Mouse (Mus musculus): ENCODE measurements around the gene Shc2. TPM values are rescaled to one million over a fixed set of nuclear protein-coding genes. Genes with fewer than 3 reads are reported as not detected.

The Shc2 gene
- total and polyA plus RNA-seq, 3 experiments: 0.05 TPM; not detected in 2

GRCm38 (mm10) chr10:79577376-79577775 is 60.3 kb downstream of the Shc2 start:
- TF ChIP-seq GATA2 (IDR thresholded peaks at IDR 0.05; ENCODE audit: borderline replicate concordance, low read depth, low read length) (no peak), TAL1 (conservative IDR thresholded peaks at IDR 0.05; ENCODE audit: low read depth, low read length) (no peak), POLR2AphosphoS5 (IDR thresholded peaks at IDR 0.05; ENCODE audit: insufficient replicate concordance, low read depth, low read length) (no peak), CTCF (IDR thresholded peaks at IDR 0.05; ENCODE audit: low read depth, low read length) (no peak), GATA1 (IDR thresholded peaks at IDR 0.05; ENCODE audit: borderline replicate concordance, low read length) (no peak)
- Histone ChIP-seq H3K4me3 (ENCODE audit: low read depth, low read length) (no peak overlapping the region), H3K36me3 (replicated peaks) (no peaks in the 10 kb centered on the region), H3K4me1 (ENCODE audit: insufficient read depth, low read depth, low read length) (no peaks in the 10 kb centered on the region), H3K27me3 (ENCODE audit: insufficient read depth, low read length) (peaks cover 6% of the 10 kb centered on the region; the same call in 1 of the 2 replicates), H3K9me3 (replicated peaks) (no peaks in the 10 kb centered on the region)
- no peak for ATAC-seq (ENCODE audit: extremely low read depth, insufficient number of reproducible peaks, low FRiP score, poor library complexity, severe bottlenecking)
- DNase-seq (ENCODE audit: low spot score): no peak

- no peaks in the 10 kb centered on the region for H3K4me1 ChIP-seq (ENCODE audit: insufficient read depth, low read depth, low read length)
- ATAC-seq (ENCODE audit: extremely low read depth, insufficient number of reproducible peaks, low FRiP score, poor library complexity, severe bottlenecking) (no peak), DNase-seq (ENCODE audit: low spot score) (no peak)
- TF ChIP-seq GATA2 (IDR thresholded peaks at IDR 0.05; ENCODE audit: borderline replicate concordance, low read depth, low read length) (no peak), CTCF (IDR thresholded peaks at IDR 0.05; ENCODE audit: low read depth, low read length) (no peak), TAL1 (conservative IDR thresholded peaks at IDR 0.05; ENCODE audit: low read depth, low read length) (no peak), GATA1 (IDR thresholded peaks at IDR 0.05; ENCODE audit: borderline replicate concordance, low read length) (no peak), POLR2AphosphoS5 (IDR thresholded peaks at IDR 0.05; ENCODE audit: insufficient replicate concordance, low read depth, low read length) (no peak)
- no peak overlapping the region for H3K4me3 ChIP-seq (ENCODE audit: low read depth, low read length)
- no peaks in the 10 kb centered on the region for H3K9me3 ChIP-seq (replicated peaks)
- H3K36me3 ChIP-seq (replicated peaks): no peaks in the 10 kb centered on the region
- H3K27me3 ChIP-seq (ENCODE audit: insufficient read depth, low read length): peaks cover 6% of the 10 kb centered on the region; the same call in 1 of the 2 replicates
These were observed 62.0 kb downstream of the Shc2 start for GRCm38 (mm10) chr10:79575754-79576153.

DNA sequence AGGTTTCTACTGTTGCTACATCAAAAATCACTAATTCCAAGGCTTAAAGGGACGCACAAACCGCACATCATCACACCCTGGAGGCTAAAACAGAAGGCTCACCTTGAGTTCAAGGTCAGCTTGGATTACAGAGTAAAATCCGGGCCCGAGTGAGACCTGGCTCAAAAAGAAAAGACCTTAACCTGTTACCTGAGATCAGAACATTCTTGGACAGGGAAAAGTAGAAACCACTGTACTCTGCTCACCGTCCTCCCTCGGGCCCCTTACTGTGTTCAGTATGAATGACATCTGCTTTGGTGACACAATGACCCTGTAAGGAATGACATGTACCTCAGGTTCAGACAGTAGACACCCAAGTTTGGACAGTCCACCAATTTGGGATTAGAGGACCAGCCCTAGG is 62.9 kb downstream of the Shc2 start:
- Histone ChIP-seq H3K36me3 (replicated peaks) (no peaks in the 10 kb centered on the region), H3K9me3 (replicated peaks) (no peaks in the 10 kb centered on the region), H3K4me3 (ENCODE audit: low read depth, low read length) (no peak overlapping the region), H3K27me3 (ENCODE audit: insufficient read depth, low read length) (peaks cover 5% of the 10 kb centered on the region; the same call in 1 of the 2 replicates), H3K4me1 (ENCODE audit: insufficient read depth, low read depth, low read length) (no peaks in the 10 kb centered on the region)
- no peak for ATAC-seq (ENCODE audit: extremely low read depth, insufficient number of reproducible peaks, low FRiP score, poor library complexity, severe bottlenecking)
- DNase-seq (ENCODE audit: low spot score): no peak
- TF ChIP-seq TAL1 (conservative IDR thresholded peaks at IDR 0.05; ENCODE audit: low read depth, low read length): no peak
- TF ChIP-seq GATA2 (IDR thresholded peaks at IDR 0.05; ENCODE audit: borderline replicate concordance, low read depth, low read length): no peak
- no peak for TF ChIP-seq GATA1 (IDR thresholded peaks at IDR 0.05; ENCODE audit: borderline replicate concordance, low read length)
- no peak for TF ChIP-seq CTCF (IDR thresholded peaks at IDR 0.05; ENCODE audit: low read depth, low read length)
- TF ChIP-seq POLR2AphosphoS5 (IDR thresholded peaks at IDR 0.05; ENCODE audit: insufficient replicate concordance, low read depth, low read length): no peak

DNA sequence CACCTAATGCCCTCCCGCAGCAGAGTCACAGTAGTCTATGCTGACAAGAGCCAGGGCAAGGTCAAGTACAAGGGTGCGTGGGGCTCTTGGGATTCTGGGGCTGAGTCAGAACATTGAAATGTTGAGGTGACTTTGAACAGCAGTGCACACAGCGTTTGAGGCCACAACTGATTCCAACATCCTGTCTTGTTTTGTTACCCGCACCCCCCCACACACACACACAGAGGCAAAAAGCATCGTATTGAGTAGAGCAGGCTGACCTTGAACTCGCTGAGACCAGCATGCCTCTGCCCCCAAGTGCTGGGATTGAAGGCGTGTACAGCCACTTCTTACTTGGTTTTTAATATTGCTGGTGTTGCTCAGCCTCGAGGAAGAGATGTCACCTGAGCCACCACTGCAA is 63.4 kb downstream of the Shc2 start:
- H3K4me3 ChIP-seq (ENCODE audit: low read depth, low read length): no peak overlapping the region
- TF ChIP-seq POLR2AphosphoS5 (IDR thresholded peaks at IDR 0.05; ENCODE audit: insufficient replicate concordance, low read depth, low read length): no peak
- no peak for TF ChIP-seq TAL1 (conservative IDR thresholded peaks at IDR 0.05; ENCODE audit: low read depth, low read length)
- no peak for TF ChIP-seq CTCF (IDR thresholded peaks at IDR 0.05; ENCODE audit: low read depth, low read length)
- no peak for TF ChIP-seq GATA1 (IDR thresholded peaks at IDR 0.05; ENCODE audit: borderline replicate concordance, low read length)
- TF ChIP-seq GATA2 (IDR thresholded peaks at IDR 0.05; ENCODE audit: borderline replicate concordance, low read depth, low read length): no peak
- ATAC-seq (ENCODE audit: extremely low read depth, insufficient number of reproducible peaks, low FRiP score, poor library complexity, severe bottlenecking) (no peak), DNase-seq (ENCODE audit: low spot score) (no peak)
- peaks cover 2% of the 10 kb centered on the region; the same call in 1 of the 2 replicates for H3K27me3 ChIP-seq (ENCODE audit: insufficient read depth, low read length)
- H3K4me1 ChIP-seq (ENCODE audit: insufficient read depth, low read depth, low read length): no peaks in the 10 kb centered on the region
- H3K36me3 ChIP-seq (replicated peaks): no peaks in the 10 kb centered on the region
- H3K9me3 ChIP-seq (replicated peaks): no peaks in the 10 kb centered on the region

DNA sequence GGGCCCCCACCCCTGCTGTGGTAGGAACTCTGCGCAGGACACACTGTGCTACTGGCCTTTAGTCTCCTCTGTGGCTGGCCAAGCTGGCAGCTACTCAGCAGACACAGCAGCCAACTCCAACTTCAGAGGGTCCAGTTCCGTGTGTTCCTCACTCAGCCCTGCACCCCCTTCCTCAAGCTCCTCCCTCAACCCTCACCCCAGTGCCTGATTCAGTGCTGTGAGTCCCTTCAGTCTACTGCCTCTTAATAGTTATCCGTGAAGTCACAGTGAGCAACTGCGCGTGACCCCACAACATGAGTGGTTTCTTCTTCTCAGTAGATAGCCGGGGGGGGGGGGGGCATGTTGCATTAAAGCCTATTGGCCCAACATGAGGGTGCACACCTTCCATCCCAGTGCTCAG is 64.1 kb downstream of the Shc2 start:
- DNase-seq (ENCODE audit: low spot score): no peak
- Histone ChIP-seq H3K4me1 (ENCODE audit: insufficient read depth, low read depth, low read length) (no peaks in the 10 kb centered on the region), H3K27me3 (ENCODE audit: insufficient read depth, low read length) (peaks cover 2% of the 10 kb centered on the region; the same call in 1 of the 2 replicates), H3K4me3 (ENCODE audit: low read depth, low read length) (no peak overlapping the region), H3K9me3 (replicated peaks) (no peaks in the 10 kb centered on the region), H3K36me3 (replicated peaks) (no peaks in the 10 kb centered on the region)
- TF ChIP-seq CTCF (IDR thresholded peaks at IDR 0.05; ENCODE audit: low read depth, low read length): no peak
- TF ChIP-seq GATA1 (IDR thresholded peaks at IDR 0.05; ENCODE audit: borderline replicate concordance, low read length): no peak
- TF ChIP-seq POLR2AphosphoS5 (IDR thresholded peaks at IDR 0.05; ENCODE audit: insufficient replicate concordance, low read depth, low read length): no peak
- no peak for TF ChIP-seq GATA2 (IDR thresholded peaks at IDR 0.05; ENCODE audit: borderline replicate concordance, low read depth, low read length)
- no peak for TF ChIP-seq TAL1 (conservative IDR thresholded peaks at IDR 0.05; ENCODE audit: low read depth, low read length)
- no peak for ATAC-seq (ENCODE audit: extremely low read depth, insufficient number of reproducible peaks, low FRiP score, poor library complexity, severe bottlenecking)

DNA sequence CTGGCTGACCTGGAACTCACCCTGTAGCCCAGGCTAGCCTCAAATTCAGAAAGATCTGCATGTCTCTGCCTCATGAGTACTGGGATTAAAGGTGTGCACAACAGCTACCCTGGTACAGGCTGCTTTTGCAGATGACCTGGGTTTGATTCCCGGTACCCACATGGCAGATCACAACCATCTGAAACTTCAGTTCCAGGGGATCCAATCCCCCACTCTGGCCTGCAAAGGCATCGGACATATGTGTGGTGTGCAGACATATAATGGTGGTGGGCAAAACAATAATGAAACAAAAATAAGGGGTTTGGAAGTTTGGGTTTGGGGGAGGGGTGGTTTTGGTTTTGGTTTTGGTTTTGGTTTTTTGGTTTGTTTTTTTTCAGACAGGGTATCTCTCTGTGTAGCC is 66.4 kb downstream of the Shc2 start:
- Histone ChIP-seq H3K27me3 (ENCODE audit: insufficient read depth, low read length) (no peaks in the 10 kb centered on the region), H3K36me3 (replicated peaks) (no peaks in the 10 kb centered on the region), H3K9me3 (replicated peaks) (no peaks in the 10 kb centered on the region), H3K4me1 (ENCODE audit: insufficient read depth, low read depth, low read length) (no peaks in the 10 kb centered on the region), H3K4me3 (ENCODE audit: low read depth, low read length) (no peak overlapping the region)
- ATAC-seq (ENCODE audit: extremely low read depth, insufficient number of reproducible peaks, low FRiP score, poor library complexity, severe bottlenecking) (no peak), DNase-seq (ENCODE audit: low spot score) (no peak)
- TF ChIP-seq POLR2AphosphoS5 (IDR thresholded peaks at IDR 0.05; ENCODE audit: insufficient replicate concordance, low read depth, low read length) (no peak), GATA1 (IDR thresholded peaks at IDR 0.05; ENCODE audit: borderline replicate concordance, low read length) (no peak), CTCF (IDR thresholded peaks at IDR 0.05; ENCODE audit: low read depth, low read length) (no peak), GATA2 (IDR thresholded peaks at IDR 0.05; ENCODE audit: borderline replicate concordance, low read depth, low read length) (no peak), TAL1 (conservative IDR thresholded peaks at IDR 0.05; ENCODE audit: low read depth, low read length) (no peak)
